20 mouse cellular contexts compared by ENCODE assay signal in the genomic region with DNA sequence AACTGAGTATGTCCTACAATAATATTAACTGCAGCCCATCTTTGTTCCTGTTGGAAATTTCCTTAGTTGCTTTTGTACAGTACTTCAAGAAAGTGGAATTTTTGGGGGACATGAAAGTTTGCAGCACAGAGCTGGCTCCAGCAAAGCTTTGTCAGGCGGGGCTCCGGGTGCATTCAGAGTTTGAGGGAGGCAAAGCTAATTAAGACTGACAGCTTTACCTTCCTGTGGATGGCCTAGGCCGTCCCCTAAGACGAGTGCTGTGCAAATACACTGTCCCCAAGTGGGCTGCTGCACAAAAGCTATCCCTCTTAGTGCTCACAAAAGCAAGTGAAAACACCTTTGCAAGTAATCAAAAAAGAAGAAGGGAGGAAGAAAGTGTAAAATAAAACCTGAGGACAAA.
DNase-seq lines count a peak whose midpoint lies in the region; ATAC-seq lines count a peak whose summit lies in the region.
"Had no signal": no experiment of that assay in that cellular context is flagged by ENCODE, and none has a peak within 500 bp of the region (broad histone marks: within the 10 kb centered on the region; RNA-seq: fewer than 3 reads in every experiment).

No protein-coding gene starts in this region.

- DNase-seq in heart, adult 11 months = peak; percentile 71
- DNase-seq in heart, adult 18-20 months = no peak
- peak; percentile 16 for DNase-seq in embryonic facial prominence, embryonic 14.5 days (ENCODE audit: low spot score)
- DNase-seq in retina, embryonic 14.5 days (ENCODE audit: low spot score) = peak; percentile 51
- DNase-seq in kidney, adult 11 months = no peak
- no peak for DNase-seq in forebrain, embryonic 11.5 days (ENCODE audit: low spot score)
- DNase-seq: adrenal gland, adult 2 months; adrenal gland, postnatal 10 days; adrenal gland, postnatal 25 days; cerebellum, adult 11 months; cerebellum, adult 18-20 months; cerebellum, adult 8-10 months; cerebellum, adult 9-11 months; cerebellum, postnatal 14 days; cerebellum, postnatal 36 days; embryo, embryonic 11 days had no signal

- H3K27me3 ChIP-seq in embryonic facial prominence, embryonic 14.5 days (replicated peaks; ENCODE audit: control insufficient read depth, insufficient read depth, low read length) = no peaks in the 10 kb centered on the region
- no peaks in the 10 kb centered on the region for H3K27me3 ChIP-seq in forebrain, embryonic 11.5 days (ENCODE audit: control insufficient read depth, insufficient read depth, low read length)
- H3K27me3 ChIP-seq: embryonic facial prominence, embryonic 13.5 days; forebrain, embryonic 12.5 days had no signal

- 0 out of 2 replicates have a peak, but pooled peaks cover 7% of the 10 kb centered on the region for H3K9me3 ChIP-seq in embryonic facial prominence, embryonic 14.5 days (ENCODE audit: control insufficient read depth, low read length)
- no peaks in the 10 kb centered on the region for H3K9me3 ChIP-seq in forebrain, embryonic 11.5 days (ENCODE audit: control insufficient read depth, low read length)
- H3K9me3 ChIP-seq: embryonic facial prominence, embryonic 13.5 days; forebrain, embryonic 12.5 days had no signal

- no peak overlapping the region for H3K27ac ChIP-seq in embryonic facial prominence, embryonic 14.5 days (replicated peaks; ENCODE audit: low read depth, low read length)
- H3K27ac ChIP-seq in forebrain, embryonic 11.5 days (ENCODE audit: low read depth, low read length) = no peak overlapping the region
- H3K27ac ChIP-seq: embryonic facial prominence, embryonic 13.5 days; forebrain, embryonic 12.5 days had no signal

- no peak overlapping the region for H3K4me3 ChIP-seq in embryonic facial prominence, embryonic 14.5 days (ENCODE audit: low read depth, low read length)
- no peak overlapping the region for H3K4me3 ChIP-seq in forebrain, embryonic 11.5 days (ENCODE audit: low read depth, low read length)
- H3K4me3 ChIP-seq: embryonic facial prominence, embryonic 13.5 days; forebrain, embryonic 12.5 days had no signal

- no peak overlapping the region for H3K9ac ChIP-seq in embryonic facial prominence, embryonic 14.5 days (ENCODE audit: low read depth, low read length)
- no peak overlapping the region for H3K9ac ChIP-seq in forebrain, embryonic 11.5 days (ENCODE audit: low read length)
- H3K9ac ChIP-seq: embryonic facial prominence, embryonic 13.5 days; forebrain, embryonic 12.5 days had no signal

- H3K4me2 ChIP-seq in embryonic facial prominence, embryonic 14.5 days (ENCODE audit: low read depth, low read length) = no peak overlapping the region
- H3K4me2 ChIP-seq in forebrain, embryonic 11.5 days (ENCODE audit: low read depth, low read length, severe bottlenecking) = no peak overlapping the region
- H3K4me2 ChIP-seq: embryonic facial prominence, embryonic 13.5 days; forebrain, embryonic 12.5 days had no signal

- no peaks in the 10 kb centered on the region for H3K4me1 ChIP-seq in embryonic facial prominence, embryonic 14.5 days (ENCODE audit: control insufficient read depth, insufficient read depth, low read length)
- no peaks in the 10 kb centered on the region for H3K4me1 ChIP-seq in forebrain, embryonic 11.5 days (replicated peaks; ENCODE audit: control insufficient read depth, insufficient read depth, low read length)
- H3K4me1 ChIP-seq: embryonic facial prominence, embryonic 13.5 days had no signal

- H3K36me3 ChIP-seq in embryonic facial prominence, embryonic 14.5 days (ENCODE audit: control insufficient read depth, insufficient read depth, low read length) = no peaks in the 10 kb centered on the region
- no peaks in the 10 kb centered on the region for H3K36me3 ChIP-seq in forebrain, embryonic 11.5 days (ENCODE audit: control insufficient read depth, insufficient read depth, low read length)
- H3K36me3 ChIP-seq: embryonic facial prominence, embryonic 13.5 days; forebrain, embryonic 12.5 days had no signal

- 15% methylated on average over 4 of the region's 4 CpGs for WGBS in embryonic facial prominence, embryonic 14.5 days
- WGBS in forebrain, embryonic 11.5 days = 11% methylated on average over 4 of the region's 4 CpGs

- ATAC-seq in embryonic facial prominence, embryonic 14.5 days (ENCODE audit: low read depth) = peak; percentile 62; the same call in 1 of the 2 replicates
- no peak for ATAC-seq in forebrain, embryonic 11.5 days (replicated peaks; ENCODE audit: low FRiP score)
- ATAC-seq: forebrain, embryonic 14.5 days; forebrain, embryonic 16.5 days had no signal

Comparison
In these comparisons a context has a peak if more than half of its experiments do, and no peak if none do; other contexts are left out.
1. DNase-seq: peak in heart, adult 11 months (single experiment), embryonic facial prominence, embryonic 14.5 days (single experiment) and retina, embryonic 14.5 days (single experiment); none in heart, adult 18-20 months (0 of 2), kidney, adult 11 months (single experiment) and forebrain, embryonic 11.5 days (single experiment).